Mouse (Mus musculus) liver, embryonic 11.5 days (tissue): ENCODE measurements at regions not wholly inside any gene's neighbourhood (a gene's known extent, or its start where the extent isn't known, plus 50 kb on each side); places are given as distances from the start of the nearest gene placed in this dataset.

ENCODE experiments used
- ATAC-seq: fragments of 200-750 bp; cut with Nextera tagmentation; replicated peaks from 2 replicates; pipeline ENCODE4 v1.8.0; 2017; ENCODE audit warnings: moderate number of reproducible peaks, mild to moderate bottlenecking, moderate TSS enrichment, moderate library complexity; ENCODE audit not compliant: low FRiP score
- DNase-seq: peaks from one replicate; pipeline ENCODE4 v3.0.0-alpha.2; 2017; ENCODE audit warnings: low spot score
- H3K27ac ChIP-seq: fragments of 300-500 bp; sonication (generic); 2 replicates; pipeline ENCODE4 v1.5.1; 2014; ENCODE audit warnings: mild to moderate bottlenecking, low read depth, low read length, control low read depth
- H3K27me3 ChIP-seq: fragments of 300-500 bp; sonication (generic); replicated peaks from 2 replicates; pipeline ENCODE4 v1.6.1; 2014; ENCODE audit warnings: low read length, mixed read lengths; ENCODE audit not compliant: control insufficient read depth, insufficient read depth
- H3K36me3 ChIP-seq: fragments of 300-500 bp; sonication (generic); 2 replicates; pipeline ENCODE4 v1.6.1; 2014; ENCODE audit warnings: mild to moderate bottlenecking, low read length, moderate library complexity, mixed read lengths; ENCODE audit not compliant: control insufficient read depth, insufficient read depth
- H3K4me1 ChIP-seq: fragments of 300-500 bp; sonication (generic); replicated peaks from 2 replicates; pipeline ENCODE4 v1.6.1; 2014; ENCODE audit warnings: low read length, mixed read lengths; ENCODE audit not compliant: control insufficient read depth, insufficient read depth
- H3K4me2 ChIP-seq: fragments of 300-500 bp; sonication (generic); 2 replicates; pipeline ENCODE4 v1.6.1; 2014; ENCODE audit warnings: mild to moderate bottlenecking, control low read depth, moderate library complexity
- H3K4me3 ChIP-seq: fragments of 300-500 bp; sonication (generic); 2 replicates; pipeline ENCODE4 v1.5.1; 2014; ENCODE audit warnings: low read depth, low read length, control low read depth
- H3K9ac ChIP-seq: fragments of 300-500 bp; sonication (generic); 2 replicates; pipeline ENCODE4 v1.6.1; 2014; ENCODE audit warnings: low read depth, low read length, control low read depth
- H3K9me3 ChIP-seq: fragments of 300-500 bp; sonication (generic); 2 replicates; pipeline ENCODE4 v1.6.1; 2016; ENCODE audit warnings: low read length, inconsistent platforms, mixed read lengths; ENCODE audit not compliant: control insufficient read depth
- WGBS: fragments of 180-500 bp; shearing (Covaris S2); extraction: QIAGEN DNeasy Blood & Tissue Kit; methylation state at CpG from one replicate; pipeline ENCODE4 v1.1.7; 2014; 5-methylcytosine and 5-hydroxymethylcytosine counted together

DNA sequence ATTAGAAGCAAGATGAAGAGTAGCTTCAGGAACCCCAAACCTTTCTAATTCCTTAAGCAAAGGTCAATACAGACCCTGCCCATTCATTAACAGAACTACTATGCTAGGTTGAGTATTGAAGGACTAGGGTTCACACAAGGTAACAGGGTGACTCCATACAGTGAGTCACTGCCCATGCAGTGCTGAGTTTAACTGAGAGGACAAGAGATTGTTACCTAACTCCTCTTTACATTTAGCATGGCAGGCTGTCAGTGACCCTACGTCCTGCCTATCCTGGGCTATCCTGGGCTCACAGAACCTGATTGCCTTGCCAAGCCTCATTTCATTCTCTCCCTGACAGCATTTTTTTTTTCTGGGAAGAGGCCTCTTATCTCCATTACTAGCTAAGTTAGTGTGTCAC lies 127.6 kb upstream of the Ell2 start:
- Histone ChIP-seq H3K4me2 (no peak overlapping the region), H3K27me3 (no peaks in the 10 kb centered on the region), H3K9me3 (no peaks in the 10 kb centered on the region), H3K4me3 (no peak overlapping the region), H3K36me3 (no peaks in the 10 kb centered on the region), H3K4me1 (no peaks in the 10 kb centered on the region), H3K27ac (no peak overlapping the region), H3K9ac (no peak overlapping the region)
- 76% methylated on average over 1 of the region's 1 CpGs for WGBS
- DNase-seq (no peak), ATAC-seq (no peak)

DNA sequence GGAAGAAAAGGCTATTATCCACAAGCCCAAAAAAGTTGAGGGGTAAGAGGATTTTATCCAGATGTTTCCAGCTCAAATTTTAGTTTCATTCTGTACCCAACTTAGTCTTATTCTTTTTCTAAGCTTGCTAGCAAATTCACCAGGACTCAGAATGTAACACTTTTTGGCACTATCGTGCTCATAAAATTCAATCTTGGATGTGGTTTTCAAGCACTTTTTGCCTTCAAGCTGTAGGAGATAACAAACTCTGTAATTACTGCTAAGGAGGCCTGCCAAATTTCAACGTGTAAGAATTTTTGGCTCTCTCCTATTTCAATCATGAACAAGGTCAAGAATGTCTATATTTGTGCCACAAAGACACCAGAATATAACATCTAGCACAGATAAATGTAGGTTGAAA lies 115.7 kb upstream of the Ell2 start:
- Histone ChIP-seq H3K36me3 (no peaks in the 10 kb centered on the region), H3K9me3 (no peaks in the 10 kb centered on the region), H3K4me3 (no peak overlapping the region), H3K4me1 (no peaks in the 10 kb centered on the region), H3K9ac (no peak overlapping the region), H3K27me3 (no peaks in the 10 kb centered on the region), H3K4me2 (no peak overlapping the region), H3K27ac (no peak overlapping the region)
- DNase-seq (no peak), ATAC-seq (no peak)
- WGBS: 66% methylated on average over 2 of the region's 2 CpGs

DNA sequence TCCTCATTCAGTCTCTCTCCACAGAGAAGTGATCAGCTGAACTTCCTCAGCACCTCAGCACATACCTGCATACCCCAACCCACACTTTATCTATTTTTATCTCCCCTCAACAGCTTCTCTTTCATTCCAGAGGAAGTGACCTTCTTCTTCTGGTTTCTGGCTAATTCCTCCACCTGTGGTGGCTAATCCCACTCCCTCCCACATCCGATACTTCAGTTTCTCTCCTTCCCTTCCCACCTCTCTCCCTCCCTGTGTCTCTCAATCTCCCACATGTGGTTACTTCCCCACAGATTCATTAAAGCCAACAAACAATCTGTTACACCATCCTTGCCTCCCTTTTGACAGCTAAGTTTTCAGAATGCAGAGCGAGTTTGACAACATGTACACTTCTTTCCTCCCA lies 109.7 kb upstream of the Ell2 start:
- Histone ChIP-seq H3K4me3 (no peak overlapping the region), H3K4me1 (no peaks in the 10 kb centered on the region), H3K27ac (no peak overlapping the region), H3K27me3 (no peaks in the 10 kb centered on the region), H3K4me2 (no peak overlapping the region), H3K36me3 (no peaks in the 10 kb centered on the region), H3K9me3 (no peaks in the 10 kb centered on the region), H3K9ac (no peak overlapping the region)
- DNase-seq (no peak), ATAC-seq (no peak)
- 77% methylated on average over 2 of the region's 2 CpGs for WGBS

DNA sequence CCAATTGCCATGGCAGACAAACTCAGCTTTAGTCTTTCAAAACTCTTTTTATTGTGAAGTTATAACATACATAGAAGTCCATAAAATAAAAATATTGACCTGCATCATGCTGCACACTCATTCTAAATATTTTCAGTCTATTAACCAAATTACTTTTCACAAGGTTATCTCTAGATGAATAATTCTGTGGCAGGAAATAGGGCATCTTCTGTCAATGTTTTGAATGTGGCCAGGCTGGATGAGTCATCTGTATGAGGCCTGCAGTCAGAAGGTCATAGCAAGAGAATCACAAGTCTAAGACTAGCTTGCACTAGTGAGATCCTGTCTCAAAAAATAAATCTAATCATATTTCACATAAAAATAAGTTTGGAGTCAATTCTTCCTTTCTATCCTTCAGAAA lies 108.4 kb upstream of the Ell2 start:
- Histone ChIP-seq H3K27me3 (no peaks in the 10 kb centered on the region), H3K27ac (no peak overlapping the region), H3K9ac (no peak overlapping the region), H3K4me2 (no peak overlapping the region), H3K36me3 (no peaks in the 10 kb centered on the region), H3K4me1 (no peaks in the 10 kb centered on the region), H3K4me3 (no peak overlapping the region), H3K9me3 (no peaks in the 10 kb centered on the region)
- no peak for ATAC-seq
- DNase-seq: no peak

DNA sequence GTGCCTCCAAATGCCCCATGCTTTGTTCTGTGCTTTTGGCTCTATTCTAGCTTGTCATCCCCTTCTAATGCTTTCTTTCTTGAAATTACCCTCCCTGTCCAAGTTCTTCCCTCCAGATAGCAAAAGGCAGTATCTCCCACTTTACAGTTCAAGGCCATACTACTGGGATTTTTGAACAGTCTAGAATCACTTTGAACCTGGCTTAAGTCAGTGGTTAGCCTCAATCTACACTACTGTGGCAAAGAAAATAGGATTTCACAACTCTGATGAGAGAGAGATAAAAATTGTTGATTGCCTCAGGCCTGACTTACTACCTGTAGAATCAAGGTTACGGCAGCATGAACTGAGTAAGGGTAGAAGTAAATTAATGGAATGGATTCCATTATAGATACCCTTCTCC lies 107.9 kb upstream of the Ell2 start:
- no peak for ATAC-seq
- Histone ChIP-seq H3K27ac (no peak overlapping the region), H3K9me3 (no peaks in the 10 kb centered on the region), H3K4me2 (no peak overlapping the region), H3K4me3 (no peak overlapping the region), H3K36me3 (no peaks in the 10 kb centered on the region), H3K9ac (no peak overlapping the region), H3K4me1 (no peaks in the 10 kb centered on the region), H3K27me3 (no peaks in the 10 kb centered on the region)
- 92% methylated on average over 1 of the region's 1 CpGs for WGBS
- DNase-seq: no peak

DNA sequence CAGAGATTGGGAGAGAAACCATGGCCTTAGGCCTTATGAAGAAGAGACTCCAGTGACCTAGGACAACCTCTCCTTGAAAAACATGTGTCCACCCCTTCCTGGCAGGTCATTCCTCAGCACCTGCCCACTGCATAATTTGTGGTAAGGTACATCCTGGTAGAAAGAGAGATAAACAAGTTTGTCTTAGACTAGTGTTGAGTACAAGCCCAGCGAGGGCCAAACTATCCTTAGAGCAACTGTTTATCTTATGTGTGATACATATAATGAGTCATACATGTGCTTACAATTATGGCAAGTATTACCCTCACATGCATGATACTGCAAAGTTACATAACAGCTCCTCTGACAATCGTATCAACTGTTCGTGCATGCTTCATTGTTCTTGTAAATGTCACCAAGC lies 83.3 kb upstream of the Ell2 start:
- WGBS: 76% methylated on average over 3 of the region's 3 CpGs
- no peak overlapping the region for H3K9ac ChIP-seq
- ATAC-seq: no peak

DNA sequence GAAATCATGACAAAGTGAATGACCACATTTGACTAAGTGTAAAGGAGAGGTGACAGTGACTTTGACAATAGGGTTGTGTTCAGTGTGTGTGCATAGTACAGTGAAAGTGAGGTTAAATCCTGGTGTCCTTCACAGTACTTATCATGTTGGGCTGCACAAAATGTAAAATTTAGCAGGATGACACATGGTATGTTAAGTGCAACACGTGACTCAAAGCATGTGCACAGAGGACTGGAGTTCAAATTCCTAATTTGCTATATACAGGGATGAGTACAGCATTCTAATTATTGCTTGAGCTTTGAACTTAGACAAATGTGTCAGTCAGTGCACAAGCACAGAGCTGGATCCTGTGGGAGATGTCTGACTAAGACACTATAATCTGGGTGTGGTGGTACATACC lies 79.2 kb upstream of the Ell2 start:
- 78% methylated on average over 1 of the region's 1 CpGs for WGBS

More for the DNA sequence above, 83.3 kb upstream of the Ell2 start:
- Histone ChIP-seq H3K4me3 (no peak overlapping the region), H3K27me3 (no peaks in the 10 kb centered on the region), H3K9me3 (no peaks in the 10 kb centered on the region), H3K27ac (no peak overlapping the region), H3K4me1 (no peaks in the 10 kb centered on the region), H3K36me3 (no peaks in the 10 kb centered on the region), H3K4me2 (no peak overlapping the region)
- no peak for DNase-seq

DNA sequence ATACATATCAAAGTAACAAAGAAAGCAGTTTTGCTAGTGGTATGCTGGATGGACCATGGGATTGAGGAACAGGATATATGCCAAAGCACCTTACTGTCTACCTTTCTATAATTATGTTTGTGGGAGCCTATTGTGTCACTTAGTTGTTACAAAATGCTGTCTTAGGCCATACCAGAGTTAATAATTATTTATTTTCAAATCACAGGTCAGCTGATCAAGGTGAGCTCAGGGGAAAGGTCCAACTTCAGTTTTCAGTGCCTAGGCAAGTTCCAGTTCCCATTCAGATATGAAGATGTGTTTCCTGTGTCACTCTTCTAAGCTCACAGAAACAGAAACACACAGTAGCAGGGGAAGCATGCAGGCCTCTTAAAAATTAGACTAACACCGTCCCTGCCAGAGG lies 75.5 kb upstream of the Ell2 start:
- ATAC-seq: no peak
- Histone ChIP-seq H3K4me2 (no peak overlapping the region), H3K4me1 (no peaks in the 10 kb centered on the region), H3K27ac (no peak overlapping the region), H3K27me3 (no peaks in the 10 kb centered on the region), H3K9me3 (no peaks in the 10 kb centered on the region), H3K9ac (no peak overlapping the region), H3K36me3 (no peaks in the 10 kb centered on the region), H3K4me3 (no peak overlapping the region)
- no peak for DNase-seq
- WGBS: 67% methylated on average over 1 of the region's 1 CpGs

More for the DNA sequence above, 79.2 kb upstream of the Ell2 start:
- no peaks in the 10 kb centered on the region for H3K4me1 ChIP-seq
- no peaks in the 10 kb centered on the region for H3K9me3 ChIP-seq
- DNase-seq: no peak
- no peak overlapping the region for H3K9ac ChIP-seq
- no peak overlapping the region for H3K27ac ChIP-seq
- no peak overlapping the region for H3K4me2 ChIP-seq
- no peaks in the 10 kb centered on the region for H3K27me3 ChIP-seq
- no peaks in the 10 kb centered on the region for H3K36me3 ChIP-seq
- H3K4me3 ChIP-seq: no peak overlapping the region
- no peak for ATAC-seq

DNA sequence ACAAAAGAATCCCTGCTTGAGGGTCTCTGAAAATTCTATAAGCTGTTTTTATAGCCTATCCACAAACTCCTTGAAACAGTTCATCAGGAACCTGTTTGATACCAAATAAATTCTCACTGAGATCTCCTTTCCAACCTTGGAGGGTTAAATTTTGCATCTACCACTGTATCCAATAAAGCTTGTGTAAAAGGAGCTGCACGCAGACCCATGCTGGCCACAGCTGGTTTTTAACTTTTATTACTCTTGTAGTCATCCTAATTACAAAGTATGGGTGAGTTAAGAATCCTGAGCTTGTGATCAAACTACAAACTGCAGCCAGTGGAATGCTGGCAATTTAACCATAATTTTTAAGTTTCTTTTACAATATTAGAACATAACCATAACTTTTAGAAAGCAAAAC lies 59.0 kb upstream of the Ell2 start:
- Histone ChIP-seq H3K4me1 (no peaks in the 10 kb centered on the region), H3K4me3 (no peak overlapping the region), H3K9ac (no peak overlapping the region), H3K27me3 (no peaks in the 10 kb centered on the region), H3K4me2 (no peak overlapping the region), H3K36me3 (no peaks in the 10 kb centered on the region), H3K27ac (no peak overlapping the region), H3K9me3 (no peaks in the 10 kb centered on the region)
- WGBS: 87% methylated on average over 1 of the region's 1 CpGs
- ATAC-seq (no peak), DNase-seq (no peak)
